Mouse (Mus musculus): Measurements from ENCODE around the gene Ripply1.

Ripply1 gene

DNA sequence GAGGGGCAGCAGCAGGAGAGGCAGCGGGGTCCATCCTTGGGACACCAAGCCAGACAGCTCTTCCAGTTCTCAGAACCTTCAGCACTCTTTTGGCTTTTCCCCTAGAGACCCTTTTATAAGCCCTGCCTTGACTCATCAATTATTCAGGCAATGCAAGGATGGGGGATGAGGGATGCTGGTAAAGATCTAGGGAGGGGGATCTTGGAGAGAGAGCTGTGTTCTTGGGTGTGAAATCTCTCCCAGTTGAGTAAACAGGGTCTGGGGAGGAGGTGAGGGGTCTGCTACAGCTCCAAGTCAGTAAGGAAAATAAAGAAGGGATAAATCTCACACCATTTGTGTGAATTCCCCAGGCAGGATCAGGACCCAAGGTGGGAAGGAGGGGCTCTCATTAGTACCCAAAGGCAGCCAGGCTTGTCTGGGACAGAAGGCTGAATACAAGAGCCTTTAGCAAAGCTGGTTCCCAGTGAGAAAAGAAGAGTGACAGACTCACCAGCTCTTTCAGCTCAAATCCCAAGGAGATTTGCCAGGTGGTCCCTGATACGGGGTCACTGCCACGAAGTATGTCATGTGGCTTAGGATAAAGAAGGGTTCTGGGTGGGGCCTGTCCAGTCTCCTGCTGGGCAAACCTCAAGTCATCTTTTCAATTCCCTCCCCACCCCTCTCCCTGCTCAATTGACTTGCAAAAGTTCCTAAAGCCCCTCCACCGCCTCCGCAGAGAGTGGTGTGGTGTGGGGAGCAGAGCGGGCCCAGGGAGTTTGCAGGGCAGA, at the start of gene Ripply1:
Gene Ripply1 (minus strand): TSS at position 76 of the 767 bp plus-strand sequence.
- in situ Hi-C loops (cut with MboI, MseI): no loop called here

DNA sequence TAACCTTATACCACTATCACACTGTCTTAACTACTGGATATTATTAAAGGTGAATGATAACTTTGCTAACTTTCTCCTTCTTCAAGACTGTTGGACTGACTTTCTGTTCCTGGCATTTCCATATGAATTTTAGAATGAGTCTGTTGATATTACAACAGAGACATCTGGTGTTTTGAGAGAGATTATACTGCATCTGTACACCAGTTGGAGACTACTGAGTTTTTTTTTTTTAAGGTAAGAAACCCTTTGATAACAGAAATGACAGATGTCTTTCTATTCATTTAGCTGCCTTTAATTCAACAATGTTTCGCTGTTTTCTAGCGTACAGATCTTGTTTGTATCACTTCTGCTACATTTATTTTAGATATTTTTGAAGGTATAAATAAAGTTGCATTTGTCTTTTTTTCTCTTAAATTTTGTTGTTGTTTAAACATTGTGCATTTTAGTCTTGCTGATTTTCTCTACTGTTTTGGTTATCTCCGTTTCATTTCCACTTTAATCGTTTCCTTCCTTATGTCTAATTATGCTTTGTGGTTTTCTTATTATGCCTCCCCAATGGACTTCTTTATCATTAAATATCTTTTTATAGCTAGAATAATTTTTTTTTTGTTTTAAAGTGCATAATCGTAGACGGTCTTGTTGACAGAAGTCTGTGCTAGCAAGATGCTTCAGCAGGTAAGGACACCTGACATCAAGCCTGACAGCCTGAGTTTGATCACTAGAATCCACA, 46.4 kb upstream of the Ripply1 start:
- in situ Hi-C loops (cut with MboI, MseI): no loop called here

DNA sequence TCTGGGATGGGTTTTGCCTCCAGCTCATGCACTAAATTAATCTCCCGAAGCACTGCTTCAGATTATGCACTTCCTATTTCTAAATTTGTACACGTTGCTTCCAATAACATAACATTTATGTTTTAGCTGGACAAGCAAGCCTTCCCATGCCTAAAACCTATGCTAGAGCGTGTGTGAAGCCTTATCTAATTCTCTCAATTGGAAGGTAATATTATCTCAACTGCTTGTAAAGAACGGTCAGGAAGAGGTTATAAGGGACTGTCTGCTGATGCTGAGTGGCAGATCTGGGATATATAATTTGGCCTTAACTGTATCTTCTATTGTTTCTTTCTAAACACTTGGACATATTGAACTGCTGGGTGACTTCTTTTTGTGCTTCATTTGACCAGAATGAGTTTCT, 44.8 kb upstream of the Ripply1 start:
- in situ Hi-C loops (cut with MboI, MseI): no loop called here

DNA sequence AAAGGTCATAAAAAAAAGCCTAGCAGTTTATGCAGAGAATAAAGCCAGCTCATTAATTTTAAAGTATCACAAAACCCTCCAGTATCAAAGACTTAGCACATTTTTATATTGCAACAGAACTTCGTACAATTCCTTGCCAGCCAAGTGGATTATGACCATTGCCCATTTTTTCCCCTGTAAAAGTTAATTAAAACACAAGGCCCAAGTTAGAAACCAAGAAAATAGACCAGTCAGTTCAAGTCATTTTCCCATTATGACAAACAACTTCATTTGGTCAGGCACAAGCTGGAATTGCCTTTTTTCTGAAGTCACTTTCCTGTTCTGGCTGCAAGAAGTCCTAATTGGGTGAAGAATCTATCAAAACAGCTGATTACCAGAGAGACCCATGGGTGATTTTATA, 43.2 kb upstream of the Ripply1 start:
- in situ Hi-C loops (cut with MboI, MseI): no loop called here

DNA sequence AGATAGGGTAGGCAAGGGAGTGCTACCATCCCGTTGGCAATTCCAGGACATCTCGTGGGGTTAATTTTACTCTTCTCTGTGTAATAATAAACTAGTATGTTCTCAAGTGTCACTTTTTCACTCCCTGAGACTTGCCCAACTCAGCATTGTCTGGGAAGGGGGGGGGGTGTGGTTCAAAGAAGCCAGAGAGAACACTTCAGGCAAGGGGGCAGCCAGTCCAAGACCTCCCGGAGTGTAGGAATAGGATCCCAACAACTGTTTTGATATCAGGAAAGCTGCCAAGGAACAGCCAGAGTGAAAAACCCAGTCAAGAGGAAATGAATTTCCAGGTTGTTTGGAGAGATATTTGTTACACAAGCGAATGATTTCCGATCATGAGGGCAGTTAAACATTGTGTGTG, 33.0 kb upstream of the Ripply1 start:
- in situ Hi-C loops (cut with MboI, MseI): no loop called here

DNA sequence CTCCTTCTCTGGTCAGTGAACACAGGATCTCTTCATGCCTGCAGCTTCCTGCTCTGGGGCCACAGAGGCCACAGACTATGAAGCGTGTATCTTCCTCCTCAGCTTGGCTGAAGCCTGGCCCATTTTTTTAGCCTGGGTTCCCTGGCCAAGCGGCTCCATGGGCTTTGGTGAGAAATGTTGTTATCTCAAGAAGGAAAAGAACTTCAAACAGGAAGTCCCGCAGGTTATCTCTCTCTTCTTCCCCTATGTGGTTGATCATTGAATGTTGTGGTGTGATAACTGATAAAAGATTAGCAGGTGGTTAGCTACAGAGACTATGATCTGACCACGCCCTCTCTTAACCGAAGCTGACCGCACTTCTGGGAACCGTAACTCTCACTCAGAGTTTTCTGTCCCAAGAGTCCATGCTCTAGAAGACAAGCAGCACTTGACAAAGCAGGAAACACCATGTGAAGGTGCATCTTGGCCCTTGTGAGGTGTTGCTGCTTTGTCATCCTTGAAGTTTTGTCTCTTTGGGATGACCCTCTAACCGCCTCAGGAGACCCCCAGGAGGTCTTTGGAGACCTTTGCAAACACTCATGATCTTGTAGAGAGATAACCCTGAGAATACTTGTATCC, 32.0 kb upstream of the Ripply1 start:
- in situ Hi-C loops (cut with MboI, MseI): no loop called here

DNA sequence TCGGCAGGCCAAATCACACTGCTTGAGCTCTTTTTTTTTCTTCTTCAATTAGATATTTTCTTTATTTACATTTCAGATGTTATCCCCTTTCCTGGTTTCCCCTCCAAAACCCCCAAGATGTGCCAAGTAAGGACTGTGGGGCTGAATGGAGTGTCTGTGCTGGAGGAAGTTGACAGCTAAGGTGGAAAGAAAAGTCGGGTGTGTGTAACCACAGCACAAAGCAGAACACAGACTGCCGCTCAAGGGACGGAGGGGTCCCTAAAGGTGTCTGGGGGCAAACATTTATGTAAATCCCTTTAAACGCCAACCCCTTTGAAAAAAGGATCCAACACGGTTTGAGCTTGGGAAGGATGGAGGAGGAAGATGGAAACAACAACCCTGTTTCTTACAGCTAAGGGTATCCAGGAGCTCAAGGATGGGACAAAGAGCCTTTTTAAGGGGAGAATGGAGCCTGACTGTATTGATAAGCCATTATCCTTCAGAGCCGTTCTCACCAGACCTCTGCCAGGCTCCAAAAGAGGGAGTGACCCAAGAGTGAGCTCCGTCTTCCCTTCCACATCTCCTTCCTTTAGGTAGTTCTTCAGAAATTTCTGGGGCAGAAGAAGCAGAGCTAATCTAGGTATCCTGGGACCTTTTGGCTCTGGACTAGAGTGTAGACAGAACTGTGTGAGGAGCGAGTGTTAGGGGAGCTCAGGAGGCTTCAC, 31.3 kb upstream of the Ripply1 start:
- in situ Hi-C loops (cut with MboI, MseI): no loop called here

DNA sequence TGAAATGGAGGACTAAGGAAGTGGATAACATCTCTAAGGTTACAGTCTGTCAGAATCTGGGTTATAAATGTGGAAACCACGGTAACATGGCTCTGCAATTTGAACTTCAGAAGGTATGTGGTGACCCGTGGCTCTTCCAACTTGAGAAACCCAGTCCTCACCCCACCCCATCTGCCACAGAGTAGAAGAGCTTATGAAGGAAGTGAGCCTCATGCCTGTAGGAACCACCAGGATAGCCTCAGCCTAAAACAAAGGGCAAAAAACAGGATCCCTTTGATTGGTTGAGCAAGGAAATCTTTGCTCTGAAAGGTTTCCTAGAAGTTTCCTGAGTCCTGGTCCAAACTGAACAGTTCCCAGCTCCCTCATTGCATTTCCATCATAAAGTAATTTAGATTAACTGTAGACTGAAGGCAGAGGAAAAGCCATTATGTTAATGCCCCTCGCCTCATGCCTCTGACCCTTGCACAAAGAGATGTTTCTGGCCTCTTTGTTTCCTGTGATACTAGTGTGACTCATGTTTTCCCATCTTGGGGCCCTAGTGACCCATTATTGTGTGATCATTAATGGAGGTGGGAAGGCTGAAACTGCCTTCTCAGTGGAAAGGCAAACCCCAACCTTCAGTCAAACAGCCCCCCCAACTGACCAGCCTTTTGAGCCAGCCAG, 30.6 kb upstream of the Ripply1 start:
- in situ Hi-C loops (cut with MboI, MseI): no loop called here

DNA sequence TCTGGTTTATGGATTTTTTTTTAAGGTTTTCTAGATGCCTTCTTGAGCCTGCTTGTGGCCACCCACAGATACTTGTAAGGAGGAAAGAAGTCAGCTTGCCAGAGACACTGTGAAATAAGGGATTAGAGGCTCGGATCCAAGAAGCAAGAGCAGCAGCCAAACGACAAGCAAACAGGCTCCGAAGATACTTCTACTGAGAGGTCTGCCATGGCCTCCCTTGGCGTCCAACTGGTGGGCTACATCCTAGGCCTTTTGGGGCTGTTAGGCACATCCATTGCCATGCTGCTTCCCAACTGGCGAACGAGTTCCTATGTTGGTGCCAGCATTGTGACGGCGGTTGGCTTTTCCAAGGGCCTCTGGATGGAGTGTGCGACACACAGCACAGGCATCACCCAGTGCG, 26.3 kb upstream of the Ripply1 start:
- in situ Hi-C loops (cut with MboI, MseI): no loop called here

DNA sequence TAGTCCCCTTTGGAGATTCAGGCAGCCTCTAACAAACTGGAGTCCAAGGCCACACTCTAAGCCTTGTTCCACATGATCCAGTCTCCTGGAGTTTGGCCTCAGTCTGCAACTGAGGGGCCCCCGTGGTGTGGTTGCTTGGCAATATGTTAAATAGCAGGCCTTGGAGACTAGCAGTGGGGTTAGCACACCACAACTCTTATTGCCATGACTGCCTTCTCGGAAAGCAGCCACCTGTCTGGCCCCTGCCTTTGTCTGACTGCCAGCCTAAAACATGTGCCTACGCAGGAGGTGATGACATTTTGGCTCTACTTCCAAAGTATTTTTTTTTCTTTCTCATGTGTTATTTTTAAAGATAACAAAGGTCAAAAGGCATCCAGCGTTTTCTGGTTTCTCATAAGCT, 25.9 kb upstream of the Ripply1 start:
- in situ Hi-C loops (cut with MboI, MseI): no loop called here

DNA sequence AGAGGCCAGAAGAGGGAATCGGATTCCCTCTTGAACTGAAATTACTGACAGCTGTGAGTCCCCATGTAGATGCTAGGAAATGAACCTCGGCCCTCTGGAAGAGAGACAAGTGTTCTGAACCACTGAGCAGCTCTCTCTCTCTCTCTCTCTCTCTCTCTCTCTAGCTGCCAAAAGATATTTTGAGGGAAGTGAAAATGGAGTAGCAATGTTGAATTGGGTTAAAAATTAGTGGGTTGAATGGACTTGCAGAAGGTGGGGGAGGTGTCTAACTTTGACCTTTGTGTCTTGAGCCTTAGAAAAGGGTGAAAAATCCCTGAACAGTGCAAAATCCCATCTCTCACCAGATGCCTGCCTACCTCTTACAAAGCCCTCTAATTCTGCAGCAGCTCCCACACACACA, 25.2 kb upstream of the Ripply1 start:
- in situ Hi-C loops (cut with MboI, MseI): no loop called here

DNA sequence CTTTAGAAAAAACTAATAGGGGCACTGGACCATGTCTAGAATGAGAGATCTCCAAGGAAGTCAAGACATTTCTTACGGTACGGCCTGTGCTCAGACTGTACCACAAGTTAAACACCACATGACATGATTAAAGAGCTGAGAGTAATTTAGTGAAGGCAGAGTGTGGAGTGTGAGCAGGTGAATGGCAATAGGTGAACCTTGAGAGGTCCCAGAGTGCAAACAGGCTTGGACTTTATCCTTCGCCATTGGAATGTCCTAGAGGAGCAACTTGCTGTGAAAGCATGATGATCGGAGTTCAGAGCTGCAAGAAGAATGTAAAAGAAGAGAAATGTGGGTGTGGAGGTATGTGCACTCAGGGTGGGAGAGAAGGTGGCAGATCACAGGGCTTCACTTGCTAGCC, 23.8 kb upstream of the Ripply1 start:
- in situ Hi-C loops (cut with MboI, MseI): no loop called here

DNA sequence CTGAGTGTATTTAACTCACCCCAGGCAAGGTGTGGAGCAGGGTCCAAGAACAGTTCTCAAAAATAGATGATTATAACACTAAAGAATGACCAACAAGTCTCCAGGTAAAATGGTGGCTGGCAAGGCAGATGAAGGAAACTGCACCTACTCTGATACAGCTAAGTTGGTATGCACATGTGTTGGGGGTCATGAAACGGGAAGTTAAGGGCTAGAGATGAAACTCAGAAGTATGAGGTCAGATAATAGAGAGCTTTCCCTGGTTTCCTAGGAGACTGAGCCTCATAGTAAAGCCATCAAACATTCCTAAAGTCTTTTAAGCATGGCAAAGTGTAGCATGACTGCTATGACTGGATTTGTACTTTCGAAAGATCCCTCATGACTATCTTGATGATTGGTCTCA, 20.9 kb upstream of the Ripply1 start:
- in situ Hi-C loops (cut with MboI, MseI): no loop called here

DNA sequence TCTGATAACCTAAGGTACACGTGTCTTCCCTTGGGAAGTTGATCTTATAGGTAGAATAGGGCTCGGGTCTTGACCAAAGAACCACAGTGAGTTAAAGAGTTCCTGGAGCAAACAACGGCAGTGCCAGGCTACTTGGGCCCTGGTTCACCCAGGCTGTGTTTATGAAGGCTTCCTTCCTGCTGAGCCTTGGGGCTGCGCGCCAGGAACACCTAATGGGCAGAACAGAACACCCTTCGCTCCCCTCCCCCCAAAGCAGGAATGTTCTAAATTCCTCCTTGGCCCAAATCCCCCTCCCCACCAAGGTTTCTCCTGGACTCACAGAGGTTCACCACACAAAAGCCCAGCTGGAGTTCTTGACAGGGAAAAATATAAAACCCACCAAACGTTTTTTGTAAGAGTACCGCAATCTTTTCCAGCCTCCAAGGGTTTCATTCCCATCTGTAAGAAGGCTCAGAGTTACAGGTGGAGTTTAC, 18.3 kb upstream of the Ripply1 start, which contains the start of gene Cldn2:
Gene Cldn2 (plus strand): TSS at position 423 of the 473 bp plus-strand sequence.
- in situ Hi-C loops (cut with MboI, MseI): no loop called here

DNA sequence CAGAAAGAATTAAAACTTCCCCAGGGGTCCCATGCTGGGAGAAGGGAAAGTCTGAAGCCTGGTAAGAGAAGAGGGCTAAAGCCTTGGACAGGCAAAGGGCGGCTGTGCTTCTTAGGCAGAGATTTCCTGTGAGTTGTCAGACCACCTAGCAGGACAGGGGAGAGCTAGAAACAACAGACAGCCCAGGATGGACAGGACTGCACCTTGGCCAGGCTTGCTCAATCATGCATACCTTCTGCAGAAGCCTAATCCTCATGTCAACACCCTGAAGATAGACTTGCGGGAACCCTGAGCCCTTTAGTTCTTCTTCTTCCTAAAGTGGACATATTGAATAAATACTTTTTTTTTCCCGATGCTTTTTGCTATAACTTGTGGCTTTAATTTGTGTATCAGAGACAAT, 17.8 kb upstream of the Ripply1 start:
- in situ Hi-C loops (cut with MboI, MseI): no loop called here

DNA sequence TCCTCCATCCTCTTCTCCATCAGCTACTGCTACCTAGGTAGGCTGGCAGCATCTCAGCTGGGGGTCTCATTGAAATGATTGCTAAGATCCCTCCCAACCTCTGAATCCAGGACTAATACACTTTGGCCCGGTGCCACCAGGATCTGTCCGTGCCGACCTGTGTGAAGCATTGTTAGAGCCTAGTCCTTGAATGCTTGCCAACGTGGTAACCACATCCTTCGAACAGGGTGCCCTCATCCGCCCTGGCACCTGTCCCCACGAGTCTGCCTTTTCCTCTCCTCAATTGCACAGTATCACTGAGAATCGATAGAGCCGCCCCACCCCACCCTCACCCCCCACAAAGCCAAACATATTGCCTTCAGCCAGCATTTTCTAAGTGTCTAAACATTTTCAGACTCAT, 15.7 kb upstream of the Ripply1 start:
- in situ Hi-C loops (cut with MboI, MseI): no loop called here

DNA sequence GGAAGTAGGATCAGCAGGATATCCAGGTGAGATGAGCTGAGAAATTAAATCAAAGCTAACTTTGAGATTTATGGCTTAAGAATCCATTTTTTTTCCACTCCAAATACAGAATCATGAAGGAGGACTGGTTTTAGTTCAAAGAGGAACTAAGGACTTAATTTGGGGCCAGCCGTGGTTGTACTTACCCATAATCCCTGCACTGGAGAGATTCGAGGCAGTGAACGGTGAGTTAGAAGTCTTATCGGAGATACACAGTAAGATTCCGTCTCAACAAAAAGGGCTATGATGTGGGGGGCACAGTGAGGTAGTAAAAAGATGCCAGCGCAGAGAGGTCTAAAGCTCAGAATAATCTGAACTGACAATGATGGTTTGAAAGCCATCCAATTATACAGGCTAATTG, 13.9 kb upstream of the Ripply1 start:
- in situ Hi-C loops (cut with MboI, MseI): no loop called here

DNA sequence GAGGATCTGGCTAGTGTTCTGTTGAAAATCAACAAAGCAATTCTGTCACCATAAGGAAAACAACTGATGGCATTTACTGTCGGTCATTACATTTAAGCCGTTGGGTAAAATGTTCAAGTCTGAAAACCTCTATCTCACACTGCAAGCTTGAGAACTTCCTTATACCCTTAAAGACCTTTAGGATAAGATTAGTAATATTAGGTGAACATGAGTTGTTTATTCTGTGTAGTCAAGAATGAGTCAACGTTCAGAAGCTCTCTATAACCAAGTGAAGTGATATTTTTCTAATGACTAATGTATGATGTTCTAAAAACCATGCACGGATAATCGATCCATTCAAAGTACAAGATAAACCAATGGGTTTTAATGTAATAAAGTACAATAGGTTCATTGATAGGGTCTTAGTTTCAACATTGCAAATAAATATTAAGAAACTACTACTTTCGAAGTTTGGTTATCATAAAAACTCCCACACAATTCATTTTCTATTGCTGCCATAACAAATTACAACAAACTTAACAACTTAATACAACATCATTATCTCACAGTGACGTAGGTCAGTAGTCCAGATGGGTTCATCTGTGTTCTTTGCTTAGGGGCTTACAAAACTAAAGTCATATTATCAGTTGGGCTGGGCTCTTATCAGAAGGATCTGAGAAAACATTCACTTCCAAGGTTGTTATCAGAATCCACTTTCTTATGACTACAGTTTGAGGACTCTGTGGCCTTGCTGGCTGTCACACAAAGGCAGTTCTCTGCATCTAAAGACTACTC, 12.1 kb upstream of the Ripply1 start:
- in situ Hi-C loops (cut with MboI, MseI): no loop called here

DNA sequence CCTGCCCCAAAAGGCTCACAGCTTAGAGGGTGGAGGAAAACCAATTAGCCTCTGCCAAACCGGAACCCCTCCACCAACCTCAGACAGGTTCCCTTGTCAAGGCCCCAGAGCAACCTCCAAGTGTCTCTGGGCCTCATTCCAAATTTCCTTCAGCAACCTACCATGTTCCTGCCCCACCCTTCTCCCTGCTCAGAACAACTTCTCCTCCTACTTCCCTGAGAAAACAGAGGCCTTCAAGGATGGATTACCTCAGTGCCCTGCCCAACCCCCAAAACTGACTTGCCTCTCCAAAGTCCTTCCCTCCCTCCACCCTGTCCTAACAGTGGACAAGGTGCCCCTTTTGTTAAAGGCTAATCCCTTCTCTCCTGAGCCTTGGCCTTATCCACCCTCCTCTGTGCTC, 3.6 kb upstream of the Ripply1 start:
- in situ Hi-C loops (cut with MboI, MseI): no loop called here

DNA sequence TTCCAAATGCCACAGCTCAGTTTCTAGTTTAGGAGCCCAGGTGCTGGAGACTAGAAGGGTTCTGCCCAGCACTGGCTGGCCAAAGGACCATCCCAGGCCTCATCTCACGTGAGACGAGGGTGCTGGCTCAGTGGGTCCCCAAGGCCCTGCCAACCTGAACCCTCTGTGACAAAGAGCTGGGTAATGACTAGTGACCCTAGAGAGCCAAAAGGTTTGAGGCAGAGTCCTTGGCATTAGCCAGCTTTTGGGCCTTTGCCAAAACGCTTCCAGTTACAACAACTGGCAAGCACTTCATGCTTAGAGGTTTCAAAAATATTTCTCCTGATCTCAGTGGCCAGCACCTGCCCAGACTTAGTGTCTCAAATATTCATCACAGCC, 881 bp upstream of the Ripply1 start:
- in situ Hi-C loops (cut with MboI, MseI): no loop called here

DNA sequence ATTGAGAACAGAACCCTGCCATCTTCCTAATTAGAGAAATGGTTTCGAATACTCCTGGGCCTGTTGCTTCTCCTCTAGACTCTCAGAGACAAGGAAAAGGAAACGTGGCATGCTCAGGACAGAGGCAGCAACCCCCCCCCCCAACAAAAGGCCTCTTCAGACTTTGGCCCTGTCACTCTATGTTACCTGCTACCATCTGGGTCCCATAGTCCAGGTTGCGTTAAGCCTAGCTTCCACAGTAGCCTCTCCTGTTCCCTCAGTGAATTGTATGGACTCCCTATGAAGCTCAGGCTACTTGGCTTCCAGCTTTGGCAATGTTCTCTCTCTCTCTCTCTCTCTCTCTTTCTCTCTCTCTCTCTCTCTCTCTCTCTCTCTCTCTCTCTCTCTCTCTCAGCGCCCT, 590 bp downstream of the Ripply1 start:
- in situ Hi-C loops (cut with MboI, MseI): no loop called here
